Mouse (Mus musculus) spleen, adult 2 months (tissue): ENCODE measurements around the gene Mtrex.

Experiments
- CTCF ChIP-seq: fragments of 200-500 bp; IDR thresholded peaks from 2 replicates; pipeline ENCODE4 v1.5.1; 2011; ENCODE audit warnings: mild to moderate bottlenecking, inconsistent platforms; ENCODE audit not compliant: insufficient read depth, insufficient read length, insufficient replicate concordance; ENCODE audit errors: extremely low read depth
- POLR2A ChIP-seq: fragments of 200-500 bp; IDR thresholded peaks from 2 replicates; pipeline ENCODE4 v1.6.1; 2011; ENCODE audit warnings: low read depth, low read length, inconsistent platforms

- no peak for TF ChIP-seq CTCF
- TF ChIP-seq POLR2A = no peak
These were observed 60.4 kb downstream of the Mtrex start for GRCm38 (mm10) chr13:112866782-112867181.
